Mouse (Mus musculus) ovary, adult 10 weeks (tissue): ENCODE results near the gene Gm10181. TPM values are rescaled to one million over a fixed set of nuclear protein-coding genes. Genes with fewer than 3 reads are reported as not detected.

Source experiments
- polyA plus RNA-seq: library from polyadenylated mRNA; stranded (reverse); fragments of 350-450 nt; fragmentation: Illumina TruSeq; extraction: RNeasy Lipid Tissue Mini Kit (QIAGEN cat#74804); gene quantifications from one replicate; pipeline ENCODE4 v1.2.3, GENCODE M21; 2014

The Gm10181 gene
- not detected for polyA plus RNA-seq

GRCm38 (mm10) chr9:25089122-25089521, at the start of gene Gm10181:
Gm10181 (plus strand) TSS chr9:25089422.

Other genes with a start within 250 kb of the Gm10181 start
- 99.1 TPM for gene Herpud2, start 62.4 kb downstream of the Gm10181 start, polyA plus RNA-seq
- 831 TPM for gene Sept7, start 163.0 kb downstream of the Gm10181 start, polyA plus RNA-seq